Mouse (Mus musculus) thymus, adult 18-20 months (tissue): ENCODE data around the gene Ikzf2.

Experiments used
- DNase-seq, 2 experiments: peaks; one replicate each; pipeline ENCODE4 v3.0.0; 2022; ENCODE audit warnings: mixed read lengths in 2 of 2

Gene Ikzf2

GRCm38 (mm10) chr1:69506615-69507159, 180.4 kb downstream of the Ikzf2 start:
- no peak for DNase-seq

- no peak for DNase-seq
Observed at GRCm38 (mm10) chr1:69506011-69506410, 181.0 kb downstream of the Ikzf2 start.

- no peak for DNase-seq
Observed at GRCm38 (mm10) chr1:69500388-69500787, 186.7 kb downstream of the Ikzf2 start.

GRCm38 (mm10) chr1:69499652-69500051, 187.4 kb downstream of the Ikzf2 start:
- no peak for DNase-seq

- no peak for DNase-seq
Observed at GRCm38 (mm10) chr1:69498862-69499306, 188.2 kb downstream of the Ikzf2 start.

GRCm38 (mm10) chr1:69496055-69496454, 191.0 kb downstream of the Ikzf2 start:
- no peak for DNase-seq

- DNase-seq = no peak
Observed at GRCm38 (mm10) chr1:69493309-69494047, 193.6 kb downstream of the Ikzf2 start.

- DNase-seq = no peak
Observed at GRCm38 (mm10) chr1:69492013-69492412, 195.0 kb downstream of the Ikzf2 start.

- no peak for DNase-seq
Observed at GRCm38 (mm10) chr1:69489026-69489425, 198.0 kb downstream of the Ikzf2 start.

- DNase-seq = no peak
Observed at GRCm38 (mm10) chr1:69488625-69489024, 198.4 kb downstream of the Ikzf2 start.
